Mouse (Mus musculus): ENCODE measurements around the gene Iqcn.

DNA sequence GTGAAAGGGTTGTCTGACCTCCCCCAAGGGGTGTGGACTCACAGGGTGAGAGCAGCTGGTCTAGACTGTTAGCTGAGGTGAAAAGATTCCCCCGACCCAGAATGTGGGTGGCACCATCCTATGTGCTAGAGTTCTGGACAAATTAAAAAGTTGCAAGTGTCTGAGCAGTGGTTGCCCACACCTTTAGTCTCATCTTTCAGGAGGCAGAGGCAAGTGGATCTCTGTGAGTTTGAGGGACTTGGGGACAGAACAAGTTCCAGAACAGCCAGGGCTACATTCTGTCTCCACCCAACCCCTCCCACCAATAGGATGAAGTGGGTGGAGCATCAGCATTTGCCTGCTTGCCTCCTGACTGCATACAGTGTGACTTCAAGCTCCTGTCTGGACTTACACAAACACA, 58.9 kb downstream of the Iqcn start:
- TF ChIP-seq CTCF (IDR thresholded peaks at IDR 0.05; ENCODE audit: extremely low read depth, insufficient read depth, low read length) = no peak
- no peak for TF ChIP-seq POLR2A (IDR thresholded peaks at IDR 0.05; ENCODE audit: extremely low read depth, insufficient read depth, low read length)

All from cortical plate, adult 2 months (tissue).